Mouse (Mus musculus): ENCODE measurements around the gene Tcl1b4. TPM values are rescaled to one million over a fixed set of nuclear protein-coding genes. Genes with fewer than 3 reads are reported as not detected.

Gene Tcl1b4
- total RNA-seq, 2 experiments from 2014 or later, result not detected

GRCm38 (mm10) chr12:105235091-105235490 is 33.3 kb downstream of the Tcl1b4 start:
- intact Hi-C loops (cut with DNase I), result no loop called here
- no peak for DNase-seq (ENCODE audit: low spot score in 2 of 2)

- intact Hi-C loops (cut with DNase I), result no loop called here
Observed at GRCm38 (mm10) chr12:105239060-105239459, 37.3 kb downstream of the Tcl1b4 start.

DNA sequence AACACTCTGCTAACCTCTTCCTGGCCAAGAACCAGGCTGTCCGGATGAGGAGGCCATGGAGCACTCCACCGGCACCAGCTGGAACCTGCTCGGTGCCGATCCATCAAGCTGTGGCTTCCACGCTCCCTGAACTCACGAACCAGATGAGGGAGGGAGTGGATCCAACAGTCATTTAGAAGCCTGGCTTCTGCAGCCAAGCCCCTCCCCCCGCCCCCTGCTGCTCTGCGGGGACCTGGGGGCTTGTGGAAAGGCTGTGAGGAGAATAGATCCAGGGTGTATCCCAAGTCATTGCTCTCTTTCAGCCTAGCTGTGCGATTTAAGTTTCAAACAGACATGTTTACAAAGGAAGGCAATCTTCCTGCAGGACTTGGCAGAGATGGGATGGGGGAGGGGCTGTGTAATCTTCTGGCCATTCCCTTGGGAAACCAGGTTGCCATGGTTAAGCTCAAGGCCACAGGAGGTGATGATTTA is 47.0 kb downstream of the Tcl1b4 start:
- no peak for DNase-seq (ENCODE audit: low spot score in 2 of 2)
- intact Hi-C loops (cut with DNase I), result no loop called here

More at GRCm38 (mm10) chr12:105239060-105239459, 37.3 kb downstream of the Tcl1b4 start:
- DNase-seq (ENCODE audit: low spot score in 2 of 2), result no peak

GRCm38 (mm10) chr12:105253796-105254195 is 52.0 kb downstream of the Tcl1b4 start:
- DNase-seq (ENCODE audit: low spot score in 2 of 2), result no peak
- intact Hi-C loops (cut with DNase I), result no loop called here

Other genes starting within 250 kb of the Tcl1b4 start
- 1 to 10 TPM; 1.0 to 2.1 TPM for gene Syne3, start 192.1 kb upstream of the Tcl1b4 start, total RNA-seq (2021)
- gene Glrx5, start 169.3 kb upstream of the Tcl1b4 start, total RNA-seq (2021), result 10 to 100 TPM; 41.1 to 51.5 TPM
- not detected for gene Tcl1b2, start 55.9 kb upstream of the Tcl1b4 start, total RNA-seq (2021)
- gene Tcl1b1, start 42.3 kb upstream of the Tcl1b4 start, total RNA-seq (2021), result not detected
- not detected for gene Tcl1b5, start 25.6 kb upstream of the Tcl1b4 start, total RNA-seq (2021)
- not detected for gene Tcl1b3, start 10.9 kb upstream of the Tcl1b4 start, total RNA-seq (2021)
- gene Tcl1, start 20.8 kb downstream of the Tcl1b4 start, total RNA-seq (2021), result not detected
- 10 to 100 TPM in 1 of 2 experiments, 1 to 10 TPM in 1; 7.1 to 12.7 TPM for gene Tunar, start 131.9 kb downstream of the Tcl1b4 start, total RNA-seq (2021)